Mouse (Mus musculus): Measurements from ENCODE around the gene 4930507D05Rik. TPM values are rescaled to one million over a fixed set of nuclear protein-coding genes. Genes with fewer than 3 reads are reported as not detected.

Gene 4930507D05Rik
- polyA plus RNA-seq (2015; fragmentation: Nextera tagmentation; extraction: Ambion mirVana), result 0.08 and 0.25 TPM in 2 replicates

DNA sequence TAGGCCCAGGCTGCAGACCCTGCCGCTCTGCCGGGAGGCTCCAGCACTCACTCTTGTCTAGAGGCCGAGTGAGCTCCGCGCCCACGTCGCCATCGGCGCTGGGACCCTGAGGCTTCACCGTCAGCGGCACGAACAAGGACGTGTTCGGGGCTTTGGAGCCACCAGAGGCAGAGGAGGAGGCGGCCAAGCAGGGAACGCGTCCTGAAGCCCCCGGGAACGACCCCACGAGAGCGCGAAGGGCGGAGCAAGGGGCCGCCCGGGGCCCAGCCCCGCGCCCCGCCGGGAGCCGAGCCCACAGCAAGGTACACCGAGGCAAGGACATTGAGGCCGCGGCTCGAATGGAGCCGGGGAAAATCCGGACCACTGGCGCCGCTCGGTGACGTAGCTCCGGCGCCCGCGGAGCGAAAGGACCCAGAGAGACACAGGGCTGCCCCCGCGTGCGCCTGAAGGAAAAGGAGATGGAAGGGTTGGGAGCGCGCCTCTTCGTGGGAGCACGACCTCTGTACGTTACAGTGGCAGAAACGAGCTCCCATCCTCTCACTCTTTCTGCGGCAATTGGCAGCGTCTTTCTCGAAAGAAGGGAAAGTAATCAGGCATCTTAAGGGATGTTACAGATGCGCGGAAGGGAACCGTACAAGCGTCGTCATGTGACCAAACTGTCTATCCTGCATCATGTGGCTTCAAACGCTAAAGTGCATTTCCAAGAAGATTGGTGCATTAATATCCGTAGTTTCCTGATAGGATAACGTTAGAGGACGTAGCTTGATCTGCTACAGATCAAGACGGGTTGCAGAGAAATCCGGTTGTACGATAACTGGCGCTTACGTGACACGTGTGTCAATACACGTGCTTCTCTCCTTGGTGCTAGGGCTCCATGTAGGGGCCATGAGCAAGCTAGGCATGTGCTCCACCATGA lies at the start of gene 4930507D05Rik, which contains the start of gene Supv3l1:
Gene 4930507D05Rik (plus strand): TSS at position 126 of the 916 bp plus-strand sequence.
Gene Supv3l1 (minus strand): TSS at position 375 of the 916 bp plus-strand sequence.

DNA sequence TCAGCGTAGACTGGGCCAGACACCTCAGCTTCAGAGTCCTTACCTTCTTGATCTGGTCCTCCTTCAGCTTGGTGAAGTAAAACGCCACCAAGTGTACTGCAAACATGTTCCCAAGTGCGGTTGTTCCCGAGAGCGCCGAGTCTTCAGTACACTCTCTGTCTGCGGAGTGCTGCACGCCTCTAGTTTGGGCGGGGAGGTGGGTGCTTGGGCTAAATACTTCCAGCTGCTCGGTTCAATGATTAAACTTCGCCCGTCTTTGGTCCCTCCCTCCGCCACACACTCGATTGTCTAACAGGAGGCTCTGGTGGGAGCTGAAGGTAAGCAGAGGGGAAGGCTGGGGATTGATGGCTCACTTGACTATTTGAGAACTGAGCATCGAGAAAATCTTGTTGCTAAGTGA lies 27.0 kb upstream of the 4930507D05Rik start, which contains the start of gene Hkdc1:
Gene Hkdc1 (minus strand): TSS at position 237 of the 400 bp plus-strand sequence.

DNA sequence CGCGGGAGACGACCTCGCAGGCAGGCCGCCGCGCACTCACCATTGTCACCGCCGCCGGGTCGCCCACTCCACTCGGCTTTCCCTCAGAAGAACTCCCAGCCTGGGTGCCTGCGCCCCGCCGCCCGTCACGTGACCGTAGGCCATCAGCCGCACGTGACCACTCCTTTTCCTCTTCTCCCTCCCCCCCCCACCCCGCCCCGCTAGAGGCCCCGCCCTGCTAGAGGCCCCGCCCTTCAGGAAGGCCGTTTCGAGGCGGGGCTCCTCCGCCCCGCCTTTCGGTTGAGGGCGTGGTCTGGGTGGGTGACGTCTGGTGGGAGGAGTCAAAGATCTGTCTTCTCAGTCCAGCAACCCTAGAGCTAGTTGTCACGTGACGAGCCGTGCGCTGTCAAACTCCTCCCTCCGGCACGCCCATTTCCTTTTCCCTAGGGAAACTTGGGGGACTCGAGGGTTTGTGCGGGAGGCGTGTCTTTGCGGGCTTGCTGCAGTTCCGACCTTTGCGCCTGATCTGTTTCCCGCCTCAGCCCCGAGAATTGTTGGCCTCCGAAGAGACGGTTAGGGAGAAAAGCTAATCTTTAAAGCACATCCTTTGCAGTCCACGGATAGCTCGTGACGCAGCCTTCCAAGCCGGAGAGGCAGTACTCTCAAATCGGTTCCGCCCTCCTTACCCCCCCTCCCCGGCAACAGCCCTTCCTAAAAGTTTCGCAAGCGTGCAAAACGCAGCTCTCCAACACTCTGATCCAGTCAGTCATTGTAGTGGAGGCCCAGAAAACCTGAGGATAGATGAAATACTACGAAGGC lies 37.5 kb downstream of the 4930507D05Rik start, which contains the start of gene Vps26a:
Gene Vps26a (minus strand): TSS at position 188 of the 798 bp plus-strand sequence.

Other genes starting within 250 kb of the 4930507D05Rik start
- 23.4 and 27.2 TPM in 2 replicates for gene Tspan15, start 218.2 kb upstream of the 4930507D05Rik start, polyA plus RNA-seq (2015; fragmentation: Nextera tagmentation; extraction: Ambion mirVana)
- 2.5 and 3.9 TPM in 2 replicates for gene Tacr2, start 197.1 kb upstream of the 4930507D05Rik start, polyA plus RNA-seq (2015; fragmentation: Nextera tagmentation; extraction: Ambion mirVana)
- 52.6 and 57.2 TPM in 2 replicates for gene Hk1, start 69.6 kb upstream of the 4930507D05Rik start, polyA plus RNA-seq (2015; fragmentation: Nextera tagmentation; extraction: Ambion mirVana)
- 0.17 and 0.28 TPM in 2 replicates for gene Hkdc1, start 27.0 kb upstream of the 4930507D05Rik start, polyA plus RNA-seq (2015; fragmentation: Nextera tagmentation; extraction: Ambion mirVana)
- 11.6 and 12.2 TPM in 2 replicates for gene Supv3l1, start 249 bp downstream of the 4930507D05Rik start, polyA plus RNA-seq (2015; fragmentation: Nextera tagmentation; extraction: Ambion mirVana)
- 43.3 and 49.1 TPM in 2 replicates for gene Vps26a, start 37.3 kb downstream of the 4930507D05Rik start, polyA plus RNA-seq (2015; fragmentation: Nextera tagmentation; extraction: Ambion mirVana)
- 51.5 and 423 TPM in 2 replicates for gene Srgn, start 78.0 kb downstream of the 4930507D05Rik start, polyA plus RNA-seq (2015; fragmentation: Nextera tagmentation; extraction: Ambion mirVana)
- gene Kif1bp, start 129.0 kb downstream of the 4930507D05Rik start, polyA plus RNA-seq (2015; fragmentation: Nextera tagmentation; extraction: Ambion mirVana), result 16.7 and 20.4 TPM in 2 replicates
- gene Ddx21, start 152.8 kb downstream of the 4930507D05Rik start, polyA plus RNA-seq (2015; fragmentation: Nextera tagmentation; extraction: Ambion mirVana), result 10.8 and 13.6 TPM in 2 replicates
- gene Ddx50, start 201.7 kb downstream of the 4930507D05Rik start, polyA plus RNA-seq (2015; fragmentation: Nextera tagmentation; extraction: Ambion mirVana), result 79.9 and 107 TPM in 2 replicates